Mouse (Mus musculus): Measurements from ENCODE around the gene Cep89.

Gene Cep89

DNA sequence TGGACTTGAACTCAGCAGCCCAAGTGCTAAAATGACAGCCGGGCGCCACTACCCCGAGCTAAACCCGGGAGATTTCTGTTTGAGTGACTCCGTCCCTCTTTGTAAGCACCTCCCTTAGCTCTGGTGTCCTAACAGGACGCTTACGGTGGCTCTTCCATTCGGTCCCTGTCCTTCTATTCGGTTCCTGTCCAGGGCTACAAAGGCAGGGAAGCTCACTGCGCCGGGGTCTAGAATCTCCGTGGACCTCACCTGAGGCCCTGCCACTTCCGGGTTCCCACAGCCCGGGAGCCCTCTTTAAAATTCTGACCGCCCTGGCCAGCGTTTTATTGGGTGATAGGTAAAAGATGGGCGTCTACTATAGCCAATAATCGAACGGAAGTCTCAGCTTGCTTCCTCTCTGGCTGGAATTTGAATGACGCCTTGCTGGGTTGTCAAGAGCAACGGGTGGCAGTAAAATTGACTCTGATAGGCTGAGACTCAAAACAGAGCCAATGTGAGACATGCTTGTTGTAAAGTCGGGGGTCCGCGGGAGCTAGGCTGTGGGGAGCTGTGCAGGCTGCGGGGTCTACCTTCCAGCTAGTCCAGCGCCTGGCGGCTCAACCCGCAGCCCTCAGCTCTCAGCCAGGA is at the start of gene Cep89, which contains the start of gene Faap24:
Gene Cep89, plus strand, starts transcription at position 494 of the 627 bp plus-strand sequence.
Gene Faap24, minus strand, starts transcription at position 295 of the 627 bp plus-strand sequence.
- Histone ChIP-seq H3K4me3 (replicated peaks; ENCODE audit: low read length) (peak within 1 kb of the TSS; percentile 96), H3K36me3 (ENCODE audit: insufficient read depth, low read length) (peaks cover 63% of the 10 kb centered on the region), H3K4me1 (replicated peaks; ENCODE audit: low read depth, low read length) (peaks cover 63% of the 10 kb centered on the region), H3K27me3 (ENCODE audit: insufficient read depth, low read length) (no peaks in the 10 kb centered on the region), H3K9me3 (ENCODE audit: low read length) (no peaks in the 10 kb centered on the region)
- no peak for TF ChIP-seq POU5F1 (IDR thresholded peaks at IDR 0.05; ENCODE audit: borderline replicate concordance, low read length)
- no peak for TF ChIP-seq CTCF (conservative IDR thresholded peaks at IDR 0.05; ENCODE audit: low read length)
- no peak for TF ChIP-seq NANOG (IDR thresholded peaks at IDR 0.05; ENCODE audit: borderline replicate concordance, low read length)

DNA sequence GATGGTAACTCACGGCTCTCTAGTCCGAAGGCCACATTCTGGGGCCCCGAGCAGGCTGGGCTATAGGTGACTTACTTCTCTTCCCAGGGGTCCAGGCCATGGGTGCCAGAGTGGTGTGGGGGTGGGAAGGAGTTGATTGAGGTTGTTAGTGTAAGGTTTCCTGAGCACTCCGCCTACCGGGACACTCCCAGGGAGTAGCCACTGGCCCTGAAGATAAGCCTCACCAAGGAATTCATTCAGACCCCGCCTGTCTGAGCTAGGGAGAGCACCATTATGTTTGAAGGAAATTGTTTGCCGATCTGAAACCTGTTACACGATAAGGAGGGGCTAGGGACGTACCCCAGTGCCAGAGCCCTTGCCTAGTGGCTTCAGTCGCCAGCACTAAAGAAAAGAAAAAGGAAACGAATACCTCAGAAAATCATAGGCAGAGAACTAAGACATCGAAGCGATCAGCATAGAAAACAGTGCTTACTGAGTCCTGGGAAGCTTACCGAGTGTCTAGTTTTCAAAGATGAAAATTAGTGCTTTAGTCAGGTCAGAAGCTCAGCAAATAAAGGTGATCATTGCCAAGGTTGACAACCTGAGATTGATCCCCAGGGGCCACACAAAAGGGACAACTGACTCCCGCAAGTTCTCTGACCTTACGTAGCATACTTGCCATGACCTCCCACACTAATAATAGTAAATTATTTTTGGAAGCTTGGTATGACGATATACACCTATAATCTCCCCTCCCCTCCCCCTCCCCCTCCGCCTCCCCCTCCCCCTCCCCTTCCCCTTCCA is 48.7 kb upstream of the Cep89 start:
- H3K4me3 ChIP-seq (replicated peaks; ENCODE audit: low read length), result no peak overlapping the region
- TF ChIP-seq NANOG (IDR thresholded peaks at IDR 0.05; ENCODE audit: borderline replicate concordance, low read length), result no peak
- no peak for TF ChIP-seq CTCF (conservative IDR thresholded peaks at IDR 0.05; ENCODE audit: low read length)
- TF ChIP-seq POU5F1 (IDR thresholded peaks at IDR 0.05; ENCODE audit: borderline replicate concordance, low read length), result no peak
- 0 out of 2 replicates have a peak, but pooled peaks cover 4% of the 10 kb centered on the region for H3K27me3 ChIP-seq (ENCODE audit: insufficient read depth, low read length)
- peaks cover 5% of the 10 kb centered on the region; the same call in 1 of the 2 replicates for H3K9me3 ChIP-seq (ENCODE audit: low read length)
- H3K36me3 ChIP-seq (ENCODE audit: insufficient read depth, low read length), result no peaks in the 10 kb centered on the region
- H3K4me1 ChIP-seq (replicated peaks; ENCODE audit: low read depth, low read length), result peaks cover 68% of the 10 kb centered on the region

DNA sequence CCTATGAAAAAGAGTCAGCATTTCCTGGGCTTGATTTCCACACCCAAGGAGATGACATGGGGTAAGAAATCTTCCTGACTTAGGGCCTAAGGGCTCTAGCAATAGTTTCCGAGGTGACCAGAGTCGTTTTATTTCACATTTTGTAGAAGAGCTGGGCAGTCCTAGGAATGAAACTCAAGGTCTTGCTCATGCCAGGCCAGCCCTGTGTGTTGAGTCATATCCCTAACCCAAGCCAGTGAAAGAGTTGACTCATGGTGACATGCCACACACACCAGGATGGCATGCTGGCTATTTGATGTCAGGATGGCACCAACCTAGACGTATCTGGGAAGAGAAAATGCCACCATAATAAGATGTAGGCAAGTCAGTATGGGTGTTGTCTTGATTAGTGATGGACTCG is 47.8 kb upstream of the Cep89 start:
- no peak for TF ChIP-seq CTCF (conservative IDR thresholded peaks at IDR 0.05; ENCODE audit: low read length)
- TF ChIP-seq NANOG (IDR thresholded peaks at IDR 0.05; ENCODE audit: borderline replicate concordance, low read length), result no peak
- TF ChIP-seq POU5F1 (IDR thresholded peaks at IDR 0.05; ENCODE audit: borderline replicate concordance, low read length), result no peak
- Histone ChIP-seq H3K36me3 (ENCODE audit: insufficient read depth, low read length) (0 out of 2 replicates have a peak, but pooled peaks cover 3% of the 10 kb centered on the region), H3K4me3 (replicated peaks; ENCODE audit: low read length) (no peak overlapping the region), H3K27me3 (ENCODE audit: insufficient read depth, low read length) (0 out of 2 replicates have a peak, but pooled peaks cover 4% of the 10 kb centered on the region), H3K4me1 (replicated peaks; ENCODE audit: low read depth, low read length) (peaks cover 73% of the 10 kb centered on the region), H3K9me3 (ENCODE audit: low read length) (peaks cover 5% of the 10 kb centered on the region; the same call in 1 of the 2 replicates)

DNA sequence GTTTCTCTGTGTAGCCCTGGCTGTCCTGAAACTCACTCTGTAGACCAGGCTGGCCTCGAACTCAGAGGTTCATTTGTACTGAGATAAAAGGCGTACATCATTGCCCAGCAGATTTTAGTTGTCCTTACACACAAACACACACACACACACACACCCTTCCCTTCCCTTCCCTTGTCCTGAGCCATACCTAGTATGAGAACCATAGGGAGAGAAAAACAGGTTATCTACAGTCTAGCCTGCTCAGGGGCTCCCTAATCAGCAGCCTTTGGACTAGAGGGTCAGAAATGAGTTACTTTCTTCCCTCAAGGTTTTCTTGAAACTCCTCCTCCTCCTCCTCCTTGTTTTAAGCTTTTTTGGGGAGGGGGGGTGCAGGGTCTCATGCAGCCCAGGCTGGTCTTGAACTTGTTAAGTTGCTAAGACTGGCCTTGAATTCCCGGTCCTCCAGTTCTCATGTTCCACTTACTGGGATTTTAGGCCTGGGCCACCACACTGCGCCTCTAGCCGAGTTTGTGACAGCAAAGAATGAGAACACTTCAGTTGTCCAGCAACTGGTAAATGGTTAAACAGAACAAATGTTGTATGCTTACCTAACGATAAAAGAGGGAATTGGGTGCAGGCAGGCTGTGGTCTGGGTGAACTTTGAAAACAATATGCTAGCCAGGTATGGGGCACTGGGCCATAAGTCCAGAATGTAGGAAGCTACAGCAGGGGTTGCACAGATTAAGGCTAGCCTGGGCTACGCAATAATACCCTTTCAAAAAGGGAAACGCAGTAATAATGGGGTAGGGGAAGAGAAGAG is 46.8 kb upstream of the Cep89 start:
- Histone ChIP-seq H3K4me1 (replicated peaks; ENCODE audit: low read depth, low read length) (peaks cover 78% of the 10 kb centered on the region), H3K36me3 (ENCODE audit: insufficient read depth, low read length) (0 out of 2 replicates have a peak, but pooled peaks cover 5% of the 10 kb centered on the region), H3K4me3 (replicated peaks; ENCODE audit: low read length) (no peak overlapping the region), H3K27me3 (ENCODE audit: insufficient read depth, low read length) (0 out of 2 replicates have a peak, but pooled peaks cover 4% of the 10 kb centered on the region), H3K9me3 (ENCODE audit: low read length) (peaks cover 5% of the 10 kb centered on the region; the same call in 1 of the 2 replicates)
- TF ChIP-seq CTCF (conservative IDR thresholded peaks at IDR 0.05; ENCODE audit: low read length), result no peak
- TF ChIP-seq NANOG (IDR thresholded peaks at IDR 0.05; ENCODE audit: borderline replicate concordance, low read length), result no peak
- TF ChIP-seq POU5F1 (IDR thresholded peaks at IDR 0.05; ENCODE audit: borderline replicate concordance, low read length), result no peak

DNA sequence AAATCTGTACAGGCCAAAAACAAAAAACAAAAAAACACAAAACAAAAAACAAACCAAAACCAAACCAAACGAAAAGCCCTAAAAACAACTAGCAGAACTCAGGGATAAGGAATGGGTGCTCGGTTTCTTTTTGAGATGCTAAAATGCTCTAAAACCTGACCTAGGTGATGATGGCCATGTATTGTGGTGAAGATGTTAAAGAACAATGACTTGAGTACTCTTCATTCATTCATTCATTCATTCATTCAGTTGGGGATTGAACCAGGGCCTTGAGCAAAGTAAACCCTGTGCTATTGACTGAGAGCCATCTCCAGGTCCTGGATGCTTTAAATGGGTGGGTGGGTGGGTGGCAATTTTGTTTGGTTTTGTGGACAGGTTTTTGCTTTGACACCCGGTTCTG is 45.7 kb upstream of the Cep89 start:
- TF ChIP-seq POU5F1 (IDR thresholded peaks at IDR 0.05; ENCODE audit: borderline replicate concordance, low read length), result no peak
- peak; percentile 99 for TF ChIP-seq NANOG (IDR thresholded peaks at IDR 0.05; ENCODE audit: borderline replicate concordance, low read length)
- 0 out of 2 replicates have a peak, but pooled peaks cover 4% of the 10 kb centered on the region for H3K27me3 ChIP-seq (ENCODE audit: insufficient read depth, low read length)
- no peak overlapping the region for H3K4me3 ChIP-seq (replicated peaks; ENCODE audit: low read length)
- peaks cover 80% of the 10 kb centered on the region for H3K4me1 ChIP-seq (replicated peaks; ENCODE audit: low read depth, low read length)
- H3K36me3 ChIP-seq (ENCODE audit: insufficient read depth, low read length), result peaks cover 5% of the 10 kb centered on the region; the same call in 1 of the 2 replicates
- H3K9me3 ChIP-seq (ENCODE audit: low read length), result peaks cover 5% of the 10 kb centered on the region; the same call in 1 of the 2 replicates

DNA sequence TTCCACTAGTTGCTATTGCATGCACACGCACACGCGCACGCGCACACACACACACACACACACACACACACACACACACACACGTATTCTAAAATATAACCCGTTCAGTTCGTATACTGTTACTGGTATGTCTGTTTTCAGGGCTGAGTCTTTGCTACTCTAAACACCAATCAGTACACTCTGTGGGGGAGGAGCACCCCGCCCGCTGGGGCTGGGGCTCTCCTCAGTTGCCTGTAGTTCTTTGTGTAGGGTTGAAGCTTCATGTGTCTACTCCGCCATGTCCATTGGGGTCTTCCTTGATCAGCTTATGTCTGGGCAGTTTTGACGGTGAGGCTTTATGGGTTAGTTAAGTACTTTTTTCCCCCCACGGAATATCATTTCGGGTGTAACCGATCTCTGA is 43.5 kb upstream of the Cep89 start:
- no peaks in the 10 kb centered on the region for H3K9me3 ChIP-seq (ENCODE audit: low read length)
- TF ChIP-seq NANOG (IDR thresholded peaks at IDR 0.05; ENCODE audit: borderline replicate concordance, low read length), result no peak
- no peak for TF ChIP-seq POU5F1 (IDR thresholded peaks at IDR 0.05; ENCODE audit: borderline replicate concordance, low read length)
- no peak for TF ChIP-seq CTCF (conservative IDR thresholded peaks at IDR 0.05; ENCODE audit: low read length)
- peaks cover 5% of the 10 kb centered on the region; the same call in 1 of the 2 replicates for H3K36me3 ChIP-seq (ENCODE audit: insufficient read depth, low read length)
- peaks cover 80% of the 10 kb centered on the region for H3K4me1 ChIP-seq (replicated peaks; ENCODE audit: low read depth, low read length)
- peak overlapping the region; percentile 51 for H3K4me3 ChIP-seq (replicated peaks; ENCODE audit: low read length)
- H3K27me3 ChIP-seq (ENCODE audit: insufficient read depth, low read length), result 0 out of 2 replicates have a peak, but pooled peaks cover 4% of the 10 kb centered on the region

DNA sequence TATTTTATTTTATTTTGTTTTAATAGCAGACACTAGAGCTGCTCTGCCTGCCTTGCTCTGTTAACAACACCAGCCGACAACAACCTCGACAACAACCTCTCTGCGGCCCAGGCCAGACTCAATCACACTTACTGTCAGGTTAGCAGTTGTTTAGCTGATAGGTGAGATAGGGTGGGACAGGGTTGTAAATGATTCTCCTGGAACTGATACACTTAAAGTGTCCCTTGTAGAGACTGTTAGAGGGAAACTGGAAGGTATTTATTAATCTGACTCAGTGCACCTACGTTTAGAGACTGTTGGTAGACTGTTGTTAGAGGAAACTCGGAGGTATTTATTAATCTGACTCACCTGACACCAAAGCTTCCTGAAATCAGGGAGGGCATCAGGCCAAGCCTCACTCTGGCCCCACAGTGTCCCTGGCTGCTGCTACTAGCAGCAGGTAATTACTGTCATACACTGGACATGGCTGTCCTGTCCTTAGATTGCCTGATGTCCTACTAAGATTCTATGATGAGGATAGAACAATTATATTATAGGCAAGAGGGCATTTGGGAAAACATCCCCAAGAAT is 41.4 kb upstream of the Cep89 start:
- no peak for TF ChIP-seq NANOG (IDR thresholded peaks at IDR 0.05; ENCODE audit: borderline replicate concordance, low read length)
- no peak for TF ChIP-seq CTCF (conservative IDR thresholded peaks at IDR 0.05; ENCODE audit: low read length)
- TF ChIP-seq POU5F1 (IDR thresholded peaks at IDR 0.05; ENCODE audit: borderline replicate concordance, low read length), result no peak
- H3K9me3 ChIP-seq (ENCODE audit: low read length), result no peaks in the 10 kb centered on the region
- H3K36me3 ChIP-seq (ENCODE audit: insufficient read depth, low read length), result peaks cover 5% of the 10 kb centered on the region; the same call in 1 of the 2 replicates
- peaks cover 68% of the 10 kb centered on the region for H3K4me1 ChIP-seq (replicated peaks; ENCODE audit: low read depth, low read length)
- no peak overlapping the region for H3K4me3 ChIP-seq (replicated peaks; ENCODE audit: low read length)
- H3K27me3 ChIP-seq (ENCODE audit: insufficient read depth, low read length), result no peaks in the 10 kb centered on the region

Data from E14TG2a.4 (cell line).